Mouse (Mus musculus) liver, postnatal 0 days (tissue): Measurements from ENCODE around the gene Gpr142.

Source experiments
- CTCF ChIP-seq: sonication (generic); IDR thresholded peaks from 2 replicates; pipeline ENCODE4 v1.5.1; 2016; ENCODE audit warnings: antibody characterized with exemption, low read depth
- EP300 ChIP-seq: IDR thresholded peaks from 2 replicates; pipeline ENCODE4 v1.6.1; 2016; ENCODE audit warnings: antibody characterized with exemption, low read depth, mild to moderate bottlenecking

DNA sequence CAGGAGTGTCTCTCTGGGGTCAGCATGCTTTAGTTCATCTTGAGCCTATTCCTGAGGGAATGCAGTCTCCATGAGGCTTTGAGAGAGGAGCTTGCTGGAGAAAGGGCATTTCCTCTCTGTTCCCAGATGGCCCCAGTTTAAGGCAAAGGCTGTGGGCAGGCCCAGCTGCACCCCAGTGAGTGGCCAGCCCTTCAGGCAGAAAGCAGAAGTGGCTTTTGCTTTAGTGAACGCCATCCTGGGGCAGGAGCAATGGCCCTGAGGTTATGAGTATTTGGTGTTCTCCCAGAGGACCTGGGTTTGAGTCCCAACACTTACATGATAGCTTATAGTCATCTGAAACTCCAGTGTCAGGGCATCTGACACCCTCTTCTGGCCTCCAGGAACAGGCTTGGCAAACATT lies 22.6 kb downstream of the Gpr142 start:
- TF ChIP-seq CTCF, result no peak
- no peak for TF ChIP-seq EP300
